In genomic region chr14:62885146-62885545, GRCm38 (mm10) we compare ENCODE assay signal across 13 mouse cellular contexts. TPM values are rescaled to one million over a fixed set of nuclear protein-coding genes. Genes with fewer than 3 reads are reported as not detected.
DNase-seq lines count a peak whose midpoint lies in the region; ATAC-seq and TF ChIP-seq lines count a peak whose summit lies in the region.
"Had no signal": no experiment of that assay in that cellular context is flagged by ENCODE, and none has a peak within 500 bp of the region (broad histone marks: within the 10 kb centered on the region; RNA-seq: fewer than 3 reads in every experiment).

No protein-coding gene starts in this region.

- no peaks in the 10 kb centered on the region for H3K9me3 ChIP-seq in intestine, embryonic 16.5 days (ENCODE audit: control insufficient read depth, low read length)
- H3K9me3 ChIP-seq in intestine, embryonic 15.5 days = no peaks in the 10 kb centered on the region
- H3K9me3 ChIP-seq in midbrain, embryonic 10.5 days (replicated peaks) = no peaks in the 10 kb centered on the region
- H3K9me3 ChIP-seq in midbrain, postnatal 0 days (ENCODE audit: low read length) = no peaks in the 10 kb centered on the region

- no peak overlapping the region for H3K9ac ChIP-seq in intestine, embryonic 16.5 days (ENCODE audit: low read depth, low read length)
- H3K9ac ChIP-seq in intestine, embryonic 15.5 days = no peak overlapping the region
- H3K9ac ChIP-seq in midbrain, postnatal 0 days (replicated peaks; ENCODE audit: low read length, poor library complexity, severe bottlenecking) = no peak overlapping the region

- H3K4me1 ChIP-seq in cerebellum, adult 2 months (ENCODE audit: control insufficient read depth, insufficient read depth, low read length) = peaks cover 18% of the 10 kb centered on the region
- H3K4me1 ChIP-seq in intestine, embryonic 16.5 days (ENCODE audit: control insufficient read depth, insufficient read depth, low read length) = 0 out of 2 replicates have a peak, but pooled peaks cover 5% of the 10 kb centered on the region
- 0 out of 2 replicates have a peak, but pooled peaks cover 3% of the 10 kb centered on the region for H3K4me1 ChIP-seq in intestine, embryonic 15.5 days (replicated peaks)
- peaks cover 25% of the 10 kb centered on the region for H3K4me1 ChIP-seq in midbrain, embryonic 10.5 days
- H3K4me1 ChIP-seq in midbrain, postnatal 0 days (ENCODE audit: insufficient read depth, low read length) = peaks cover 7% of the 10 kb centered on the region; the same call in 1 of the 2 replicates

- no peak overlapping the region for H3K4me3 ChIP-seq in cerebellum, adult 2 months (replicated peaks; ENCODE audit: insufficient read depth, low read depth, low read length)
- H3K4me3 ChIP-seq in intestine, embryonic 16.5 days (ENCODE audit: low read length) = no peak overlapping the region
- no peak overlapping the region for H3K4me3 ChIP-seq in intestine, embryonic 15.5 days (replicated peaks)
- no peak overlapping the region for H3K4me3 ChIP-seq in midbrain, embryonic 10.5 days
- no peak overlapping the region for H3K4me3 ChIP-seq in midbrain, postnatal 0 days (ENCODE audit: low read depth, low read length)

- H3K27ac ChIP-seq in cerebellum, adult 2 months (ENCODE audit: insufficient read depth, low read length) = 0 out of 2 replicates have a peak overlapping the region, but pooled peaks have one; percentile 7
- H3K27ac ChIP-seq in intestine, embryonic 16.5 days (ENCODE audit: low read length) = no peak overlapping the region
- H3K27ac ChIP-seq in intestine, embryonic 15.5 days = no peak overlapping the region
- H3K27ac ChIP-seq in midbrain, embryonic 10.5 days (replicated peaks) = peak overlapping the region; percentile 42; the same call in 1 of the 2 replicates
- H3K27ac ChIP-seq in midbrain, postnatal 0 days (ENCODE audit: low read depth, low read length) = no peak overlapping the region
- H3K27ac ChIP-seq: hindbrain, postnatal 0 days had no signal

- TF ChIP-seq POLR2A in cerebellum, adult 2 months (IDR thresholded peaks at IDR 0.05; ENCODE audit: borderline replicate concordance, insufficient read depth, low read length) = no peak

- peak; percentile 33 for ATAC-seq in intestine, embryonic 16.5 days
- no peak for ATAC-seq in intestine, embryonic 15.5 days
- no peak for ATAC-seq in midbrain, postnatal 0 days (ENCODE audit: low FRiP score)
- ATAC-seq in megakaryocyte-erythroid progenitor cell, adult 5-6 weeks (replicated peaks; ENCODE audit: low FRiP score, low TSS enrichment, poor library complexity, severe bottlenecking) = peak; percentile 51
- ATAC-seq: hindbrain, postnatal 0 days had no signal

- DNase-seq in cerebellum, adult 2 months = no peak
- DNase-seq in cerebellum, adult 9-10 months = no peak
- DNase-seq in midbrain, embryonic 10.5 days (ENCODE audit: low spot score) = no peak
- no peak for DNase-seq in midbrain, postnatal 0 days (ENCODE audit: low spot score)
- DNase-seq in urinary bladder, adult 2 months (ENCODE audit: low spot score) = no peak
- DNase-seq: adrenal gland, postnatal 10 days; embryo, embryonic 11 days; gastrocnemius, postnatal 10 days; kidney, postnatal 4 days had no signal

- H3K27me3 ChIP-seq in cerebellum, adult 2 months (ENCODE audit: control insufficient read depth, insufficient read depth, low read length) = no peaks in the 10 kb centered on the region
- H3K27me3 ChIP-seq in intestine, embryonic 16.5 days (replicated peaks; ENCODE audit: control insufficient read depth, insufficient read depth, low read length) = no peaks in the 10 kb centered on the region
- no peaks in the 10 kb centered on the region for H3K27me3 ChIP-seq in intestine, embryonic 15.5 days (replicated peaks)
- no peaks in the 10 kb centered on the region for H3K27me3 ChIP-seq in midbrain, embryonic 10.5 days (ENCODE audit: low read depth, poor library complexity, severe bottlenecking)
- no peaks in the 10 kb centered on the region for H3K27me3 ChIP-seq in midbrain, postnatal 0 days (ENCODE audit: insufficient read depth, low read length)

- WGBS in cerebellum, adult 2 months = 92% methylated on average over 2 of the region's 2 CpGs
- 95% methylated on average over 2 of the region's 2 CpGs for WGBS in intestine, embryonic 16.5 days
- WGBS in intestine, embryonic 15.5 days = 99% methylated on average over 2 of the region's 2 CpGs
- WGBS in midbrain, embryonic 10.5 days = 93% methylated on average over 2 of the region's 2 CpGs
- WGBS in midbrain, postnatal 0 days = 99% methylated on average over 2 of the region's 2 CpGs

- H3K4me2 ChIP-seq in intestine, embryonic 16.5 days (ENCODE audit: low read depth, low read length) = no peak overlapping the region
- H3K4me2 ChIP-seq in intestine, embryonic 15.5 days (replicated peaks) = no peak overlapping the region
- no peak overlapping the region for H3K4me2 ChIP-seq in midbrain, postnatal 0 days (ENCODE audit: low read depth, low read length, poor library complexity, severe bottlenecking)

- TF ChIP-seq CTCF in cerebellum, adult 2 months (IDR thresholded peaks at IDR 0.05; ENCODE audit: borderline replicate concordance, insufficient read depth, low read depth, low read length) = no peak
- no peak for TF ChIP-seq CTCF in midbrain, postnatal 0 days (IDR thresholded peaks at IDR 0.05)

- no peaks in the 10 kb centered on the region for H3K36me3 ChIP-seq in intestine, embryonic 16.5 days (ENCODE audit: control insufficient read depth, insufficient read depth, low read length)
- no peaks in the 10 kb centered on the region for H3K36me3 ChIP-seq in intestine, embryonic 15.5 days
- 0 out of 2 replicates have a peak, but pooled peaks cover 3% of the 10 kb centered on the region for H3K36me3 ChIP-seq in midbrain, embryonic 10.5 days
- H3K36me3 ChIP-seq in midbrain, postnatal 0 days (ENCODE audit: insufficient read depth, low read length) = no peaks in the 10 kb centered on the region

RNA-seq across cellular contexts. Expression of gene Wdfy2, which starts 47.7 kb away (rescaled TPM):
- 15.1 and 15.8 TPM in 2 replicates for polyA plus RNA-seq in cerebellum, adult 2 months (2012; rRNA removed)
- 3.1 and 3.8 TPM in 2 replicates for polyA plus RNA-seq in intestine, embryonic 16.5 days (2015; fragmentation: Nextera tagmentation; extraction: Ambion mirVana)
- 4.0 and 4.2 TPM in 2 replicates for polyA plus RNA-seq in intestine, embryonic 15.5 days (2015; fragmentation: Nextera tagmentation; extraction: Ambion mirVana)
- polyA plus RNA-seq in midbrain, embryonic 10.5 days (2016; fragmentation: Nextera tagmentation; extraction: Ambion mirVana) = 14.8 and 15.5 TPM in 2 replicates
- 19.6 and 22.7 TPM in 2 replicates for total RNA-seq in midbrain, postnatal 0 days (2014; rRNA removed)
- polyA plus RNA-seq in midbrain, postnatal 0 days (2015; fragmentation: Nextera tagmentation; extraction: Ambion mirVana) = 4.3 TPM in 2 replicates
- total RNA-seq in megakaryocyte-erythroid progenitor cell, adult 5-6 weeks (2014; fragmentation: Nextera tagmentation) = 2.8 and 5.7 TPM in 2 replicates
- 4.8 and 4.9 TPM in 2 replicates for total RNA-seq in megakaryocyte-erythroid progenitor cell, adult 5-6 weeks (2017)
- 7.5 and 9.8 TPM in 2 replicates for polyA plus RNA-seq in urinary bladder, adult 2 months (2012; rRNA removed)

Comparison
In these comparisons a context has a peak if more than half of its experiments do, and no peak if none do; other contexts are left out.
1. H3K27ac ChIP-seq: peak in cerebellum, adult 2 months (single experiment) and midbrain, embryonic 10.5 days (single experiment); none in intestine, embryonic 16.5 days (single experiment), intestine, embryonic 15.5 days (single experiment) and midbrain, postnatal 0 days (single experiment).
2. ATAC-seq: peak in intestine, embryonic 16.5 days (single experiment) and megakaryocyte-erythroid progenitor cell, adult 5-6 weeks (single experiment); none in intestine, embryonic 15.5 days (single experiment) and midbrain, postnatal 0 days (single experiment).